Mouse (Mus musculus) small intestine, adult 2 months (tissue): ENCODE measurements around the gene Slc6a6.

Experiments
- CTCF ChIP-seq: fragments of 200-500 bp; IDR thresholded peaks from 2 replicates; pipeline ENCODE4 v1.5.1; 2012; ENCODE audit warnings: low read depth, mild to moderate bottlenecking, control low read depth, inconsistent platforms, low read length, moderate library complexity, mixed read lengths; ENCODE audit not compliant: insufficient replicate concordance, insufficient read length; ENCODE audit errors: extremely low read depth
- POLR2A ChIP-seq: fragments of 200-500 bp; IDR thresholded peaks from 2 replicates; pipeline ENCODE4 v1.6.1; 2012; ENCODE audit warnings: low read depth, mild to moderate bottlenecking, control low read depth, inconsistent platforms, low read length, moderate library complexity

DNA sequence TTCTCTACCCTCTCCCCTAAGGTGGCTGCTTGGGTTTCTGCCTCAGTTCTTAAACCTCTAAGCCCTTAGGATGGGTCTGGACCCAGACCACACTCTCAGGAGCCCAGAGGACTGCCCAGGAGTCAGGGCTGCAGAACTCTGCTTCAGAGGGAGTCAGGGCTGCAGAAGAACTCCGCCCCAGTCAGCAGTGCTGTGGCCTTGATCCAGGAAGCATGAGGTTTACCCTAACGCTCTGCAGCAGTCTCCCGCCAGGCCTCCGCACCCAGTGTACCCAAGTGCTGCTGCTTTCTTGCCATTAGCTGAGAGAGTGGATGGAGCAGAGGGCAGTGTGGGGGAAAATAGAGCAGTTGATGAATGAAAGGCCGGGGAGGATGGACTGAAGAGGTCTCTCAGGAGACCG, 124.2 kb downstream of the Slc6a6 start:
- TF ChIP-seq CTCF (no peak), POLR2A (no peak)
